Mouse (Mus musculus): Measurements from ENCODE around the gene Rnf126. TPM values are rescaled to one million over a fixed set of nuclear protein-coding genes. Genes with fewer than 3 reads are reported as not detected.

Gene Rnf126
- total RNA-seq, 2 experiments from 2014 or later = 82.7 to 92.9 TPM

Other genes starting within 250 kb of the Rnf126 start
- gene Plpp2, start 233.2 kb downstream of the Rnf126 start, total RNA-seq (2021) = 1 to 10 TPM; 5.3 to 6.9 TPM
- gene Mier2, start 211.8 kb downstream of the Rnf126 start, total RNA-seq (2021) = 10 to 100 TPM; 53.2 to 56.4 TPM
- under 1 TPM in 1 of 2 experiments, not detected in 1; 0.44 TPM for gene Theg, start 179.6 kb downstream of the Rnf126 start, total RNA-seq (2021)
- 10 to 100 TPM; 12.1 to 12.3 TPM for gene C2cd4c, start 152.9 kb downstream of the Rnf126 start, total RNA-seq (2021)
- gene Shc2, start 129.0 kb downstream of the Rnf126 start, total RNA-seq (2021) = 10 to 100 TPM; 39.2 to 48.2 TPM
- under 1 TPM in 1 of 2 experiments, not detected in 1; 0.22 TPM for gene Odf3l2, start 121.2 kb downstream of the Rnf126 start, total RNA-seq (2021)
- not detected for gene Madcam1, start 102.4 kb downstream of the Rnf126 start, total RNA-seq (2021)
- 10 to 100 TPM; 74.9 to 79.7 TPM for gene Tpgs1, start 97.6 kb downstream of the Rnf126 start, total RNA-seq (2021)
- gene Cdc34, start 84.8 kb downstream of the Rnf126 start, total RNA-seq (2021) = 10 to 100 TPM; 67.1 to 77.7 TPM
- gene Gzmm, start 77.9 kb downstream of the Rnf126 start, total RNA-seq (2021) = 1 to 10 TPM; 2.4 to 3.1 TPM
- 100 to 1,000 TPM; 610 to 665 TPM for gene Bsg, start 62.5 kb downstream of the Rnf126 start, total RNA-seq (2021)
- gene Hcn2, start 50.3 kb downstream of the Rnf126 start, total RNA-seq (2021) = 100 to 1,000 TPM; 108 to 110 TPM
- 10 to 100 TPM; 39.2 to 44.6 TPM for gene Polrmt, start 20.4 kb downstream of the Rnf126 start, total RNA-seq (2021)
- gene Fgf22, start 11.9 kb downstream of the Rnf126 start, total RNA-seq (2021) = 1 to 10 TPM; 1.0 to 1.5 TPM
- 1 to 10 TPM; 1.2 to 2.1 TPM for gene Fstl3, start 10.3 kb upstream of the Rnf126 start, total RNA-seq (2021)
- under 1 TPM; 0.30 to 0.33 TPM for gene Prss57, start 24.0 kb upstream of the Rnf126 start, total RNA-seq (2021)
- 100 to 1,000 TPM; 307 to 325 TPM for gene Palm, start 26.6 kb upstream of the Rnf126 start, total RNA-seq (2021)
- gene Misp, start 54.0 kb upstream of the Rnf126 start, total RNA-seq (2021) = under 1 TPM; 0.66 to 0.89 TPM
- gene Ptbp1, start 87.5 kb upstream of the Rnf126 start, total RNA-seq (2021) = 10 to 100 TPM; 44.0 to 66.0 TPM
- 1 to 10 TPM; 1.1 to 1.4 TPM for gene Prtn3, start 107.5 kb upstream of the Rnf126 start, total RNA-seq (2021)
- gene Plppr3, start 107.7 kb upstream of the Rnf126 start, total RNA-seq (2021) = 10 to 100 TPM; 32.4 to 34.4 TPM
- not detected for gene Elane, start 119.3 kb upstream of the Rnf126 start, total RNA-seq (2021)
- gene Cfd, start 123.9 kb upstream of the Rnf126 start, total RNA-seq (2021) = not detected
- gene Med16, start 142.0 kb upstream of the Rnf126 start, total RNA-seq (2021) = 10 to 100 TPM; 55.5 to 56.2 TPM
- gene Gm26602, start 143.9 kb upstream of the Rnf126 start, total RNA-seq (2021) = not detected
- gene Kiss1r, start 150.0 kb upstream of the Rnf126 start, total RNA-seq (2021) = 1 to 10 TPM; 6.6 to 6.7 TPM
- 100 to 1,000 TPM; 428 to 450 TPM for gene R3hdm4, start 154.3 kb upstream of the Rnf126 start, total RNA-seq (2021)
- 1 to 10 TPM; 4.6 to 6.9 TPM for gene Arid3a, start 160.1 kb upstream of the Rnf126 start, total RNA-seq (2021)
- 10 to 100 TPM; 42.9 to 45.8 TPM for gene Wdr18, start 193.2 kb upstream of the Rnf126 start, total RNA-seq (2021)
- gene Grin3b, start 203.8 kb upstream of the Rnf126 start, total RNA-seq (2021) = under 1 TPM; 0.12 to 0.15 TPM
- 100 to 1,000 TPM; 125 to 131 TPM for gene Tmem259, start 217.4 kb upstream of the Rnf126 start, total RNA-seq (2021)
- 1 to 10 TPM; 5.8 to 6.0 TPM for gene Cnn2, start 221.6 kb upstream of the Rnf126 start, total RNA-seq (2021)
- gene Abca7, start 229.5 kb upstream of the Rnf126 start, total RNA-seq (2021) = 10 to 100 TPM in 1 of 2 experiments, 1 to 10 TPM in 1; 9.6 to 10.2 TPM
- gene Arhgap45, start 249.7 kb upstream of the Rnf126 start, total RNA-seq (2021) = 1 to 10 TPM; 3.3 to 4.3 TPM

Data from layer of hippocampus, postnatal 25 days (tissue).